Mouse (Mus musculus): ENCODE results near the gene Smo.
"Not testable (repeated sequence)": the region's sequence is repeated elsewhere in the genome, so short reads cannot be mapped to it uniquely, and the experiment has no call there.

Gene Smo

DNA sequence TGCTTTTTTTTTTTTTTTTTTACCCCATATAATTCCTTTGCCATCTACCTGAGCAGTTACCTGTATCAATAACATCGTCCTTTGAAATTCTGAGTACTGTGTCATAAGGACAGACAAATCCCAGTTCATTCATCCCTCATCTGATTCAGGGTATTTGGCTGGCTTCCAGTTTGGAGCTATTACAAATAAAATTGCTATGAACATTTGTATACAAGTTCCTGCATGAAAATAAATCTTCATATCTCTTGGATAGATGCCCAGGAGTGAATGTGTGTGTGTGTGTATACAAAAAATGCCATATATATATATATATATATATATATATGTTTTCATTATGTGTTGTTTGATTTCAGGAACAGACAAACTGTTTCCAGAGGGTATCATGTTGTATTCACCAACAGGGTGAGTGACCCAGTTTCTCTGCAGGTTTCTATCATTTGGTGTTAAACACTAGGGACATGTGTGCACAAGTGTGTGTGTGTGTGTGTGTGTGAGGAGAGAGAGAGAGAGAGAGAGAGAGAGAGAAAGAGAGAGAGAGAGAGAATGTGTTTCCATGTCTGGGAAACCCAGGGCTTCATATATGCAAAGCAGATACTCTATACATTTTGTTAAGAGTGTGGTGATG, 8.6 kb upstream of the Smo start:
- peak; percentile 22 for DNase-seq (ENCODE audit: low spot score)

DNA sequence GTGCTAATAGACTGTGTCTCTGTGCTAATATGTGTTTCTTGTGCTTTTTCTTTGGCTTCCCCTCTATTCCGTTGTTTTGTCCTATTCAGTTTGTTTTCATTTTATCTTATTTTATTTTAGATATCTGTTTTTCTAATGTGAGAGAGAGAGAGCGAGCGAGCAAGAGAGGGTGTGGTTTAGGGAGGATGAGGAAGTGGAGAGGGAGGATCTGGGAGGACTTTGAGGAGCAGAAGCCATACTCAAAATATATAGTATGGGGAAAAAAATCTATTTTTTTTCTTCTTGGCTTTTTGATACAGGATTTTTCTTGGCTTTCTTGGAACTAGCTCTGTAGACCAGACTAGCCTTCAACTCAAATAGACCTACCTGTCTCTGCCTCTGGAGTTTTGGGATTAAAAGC, 7.3 kb upstream of the Smo start:
- no peak for DNase-seq (ENCODE audit: low spot score)

DNA sequence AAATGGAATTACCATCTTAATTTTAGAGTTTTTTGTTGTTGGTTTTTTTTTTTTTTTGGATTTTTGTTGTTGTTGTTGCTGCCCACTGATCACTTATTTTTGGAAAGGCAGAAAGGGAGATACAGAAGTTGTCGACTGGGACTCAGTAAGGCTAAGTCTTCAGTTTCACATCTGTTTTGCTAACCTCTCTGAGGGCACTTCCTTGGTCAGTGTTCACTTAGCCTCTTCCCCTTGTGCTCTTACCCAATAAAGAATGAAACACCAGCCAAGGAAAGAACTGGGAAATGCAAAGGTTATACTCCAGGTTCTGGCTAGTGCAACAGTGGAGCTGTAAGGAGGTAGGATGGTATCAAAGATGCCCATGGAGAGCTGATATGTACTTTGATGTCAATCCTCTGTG, 5.8 kb upstream of the Smo start:
- DNase-seq (ENCODE audit: low spot score) = no peak

DNA sequence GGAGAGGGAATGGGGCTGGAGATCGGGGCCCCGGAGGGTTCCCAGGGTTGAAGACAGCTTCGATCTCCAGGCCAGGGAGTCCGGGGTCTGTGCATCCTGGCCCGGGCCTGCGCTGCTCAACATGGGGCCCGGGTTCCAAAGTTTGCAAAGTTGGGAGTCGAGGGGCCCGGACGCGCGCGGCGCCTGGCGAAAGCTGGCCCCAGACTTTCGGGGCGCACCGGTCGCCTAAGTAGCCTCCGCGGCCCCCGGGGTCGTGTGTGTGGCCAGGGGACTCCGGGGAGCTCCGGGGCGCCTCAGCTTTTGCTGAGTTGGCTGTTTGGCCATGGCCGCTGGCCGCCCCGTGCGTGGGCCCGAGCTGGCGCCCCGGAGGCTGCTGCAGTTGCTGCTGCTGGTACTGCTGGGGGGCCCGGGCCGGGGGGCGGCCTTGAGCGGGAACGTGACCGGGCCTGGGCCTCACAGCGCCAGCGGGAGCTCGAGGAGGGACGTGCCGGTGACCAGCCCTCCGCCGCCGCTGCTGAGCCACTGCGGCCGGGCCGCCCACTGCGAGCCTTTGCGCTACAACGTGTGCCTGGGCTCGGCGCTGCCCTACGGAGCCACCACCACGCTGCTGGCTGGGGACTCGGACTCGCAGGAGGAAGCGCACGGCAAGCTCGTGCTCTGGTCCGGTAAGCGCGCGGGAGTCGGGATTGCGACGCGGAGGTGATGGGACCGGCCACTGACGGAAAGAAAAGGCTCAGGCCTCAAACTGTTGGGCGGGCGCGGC, 567 bp downstream of the Smo start:
- peak; percentile 66 for DNase-seq (ENCODE audit: low spot score)

DNA sequence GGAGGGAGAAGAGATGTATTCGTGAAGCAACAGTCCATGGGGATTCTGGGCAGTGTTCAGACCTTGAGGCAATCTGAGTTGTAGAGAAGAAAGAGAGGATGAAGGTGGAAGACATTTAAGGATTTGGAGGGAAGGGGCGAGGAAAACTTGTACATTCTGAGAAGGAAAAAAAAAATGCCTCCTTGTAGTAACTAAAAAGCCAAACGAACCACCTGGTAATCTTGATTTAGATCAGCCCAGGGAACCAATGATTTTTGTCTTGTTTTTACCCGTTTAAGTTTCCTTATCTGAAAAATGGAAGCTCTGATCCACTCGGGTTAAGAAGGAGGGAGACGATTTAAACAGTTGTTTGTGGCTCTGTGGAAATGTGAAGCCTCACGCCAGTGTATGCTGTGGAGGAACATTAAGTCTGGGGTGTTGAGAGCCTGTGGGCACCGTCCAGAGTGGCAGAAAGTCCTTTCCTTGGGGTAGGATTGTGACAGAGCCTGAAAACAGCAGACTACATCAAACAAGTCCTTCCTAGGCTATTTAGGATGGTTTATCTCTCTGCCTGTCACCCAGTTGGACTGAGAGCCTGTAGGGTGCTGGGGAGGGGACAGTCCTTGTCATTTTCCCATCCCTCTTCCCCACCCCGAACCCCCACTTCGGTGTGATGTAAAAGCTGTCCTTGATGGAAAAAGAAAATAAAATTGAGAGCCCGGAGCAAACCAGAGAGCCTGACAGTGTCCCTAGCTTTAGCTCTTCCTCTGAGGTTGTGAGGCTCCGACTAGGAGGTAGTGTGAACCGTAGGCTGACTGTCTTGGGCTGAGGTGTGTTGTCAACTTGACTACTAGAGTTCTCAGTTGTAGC, 1.5 kb downstream of the Smo start:
- no peak for DNase-seq (ENCODE audit: low spot score)

DNA sequence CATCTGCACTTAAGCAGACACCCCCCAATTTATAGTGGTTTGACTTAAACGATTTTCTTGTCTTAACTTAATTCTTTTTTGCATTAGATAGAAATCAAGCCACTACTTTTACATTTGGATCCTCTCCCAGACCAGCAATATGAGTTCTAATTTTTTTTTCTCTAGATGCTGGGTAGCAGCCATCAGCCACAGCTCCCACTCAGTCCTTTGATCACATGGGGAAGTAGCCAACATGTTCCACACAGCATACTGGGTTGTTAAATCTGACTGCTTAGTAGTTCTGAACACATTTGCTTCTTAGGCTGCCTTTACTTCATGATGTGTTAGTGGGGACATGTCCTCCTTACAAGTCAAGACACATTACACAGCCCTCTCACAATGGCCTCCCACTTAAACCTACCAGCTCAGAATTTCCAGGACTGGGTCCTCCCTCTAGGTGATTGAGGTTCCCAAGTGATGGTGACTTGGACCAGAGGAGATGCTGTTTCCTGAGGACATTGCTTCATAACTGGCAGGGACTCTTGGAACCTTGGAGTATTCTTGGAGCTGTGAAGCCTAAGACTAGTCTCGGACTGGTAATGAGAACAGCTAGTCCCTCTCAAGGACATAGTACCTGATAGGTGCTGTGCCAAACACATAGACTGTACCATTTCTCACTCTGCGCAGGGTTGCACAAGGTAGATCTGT, 16.3 kb downstream of the Smo start:
- DNase-seq (ENCODE audit: low spot score) = no peak

DNA sequence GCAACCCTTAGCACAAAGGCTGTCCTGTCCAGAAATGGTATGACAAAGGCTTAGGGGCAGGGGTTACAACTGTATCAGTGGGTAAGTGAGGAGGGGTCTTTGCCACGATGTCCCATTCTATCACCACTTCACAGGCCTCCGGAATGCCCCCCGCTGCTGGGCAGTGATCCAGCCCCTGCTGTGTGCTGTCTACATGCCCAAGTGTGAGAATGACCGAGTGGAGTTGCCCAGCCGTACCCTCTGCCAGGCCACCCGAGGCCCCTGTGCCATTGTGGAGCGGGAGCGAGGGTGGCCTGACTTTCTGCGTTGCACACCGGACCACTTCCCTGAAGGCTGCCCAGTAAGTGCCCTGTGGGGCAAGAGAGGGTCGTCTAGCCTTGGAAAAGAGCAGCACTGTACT, 18.0 kb downstream of the Smo start:
- DNase-seq (ENCODE audit: low spot score) = no peak

DNA sequence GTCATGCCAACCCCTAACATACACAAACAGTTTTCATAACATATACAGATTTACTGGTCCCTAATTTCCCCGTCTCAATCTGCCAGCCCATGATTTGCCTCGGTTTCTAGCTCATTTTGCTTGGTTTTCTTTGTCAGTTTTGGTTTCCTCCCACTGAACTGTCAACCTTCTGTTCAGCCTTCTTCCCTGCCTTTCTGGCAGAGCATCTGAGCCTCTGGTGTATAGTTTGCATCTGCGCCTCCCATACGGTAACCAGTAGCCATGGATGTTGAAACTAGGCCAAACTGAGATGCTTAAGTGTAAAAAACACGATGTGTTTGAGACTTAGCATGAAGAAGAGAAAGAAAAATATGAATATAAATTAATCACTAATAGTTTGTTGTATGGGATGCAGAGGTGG, 20.7 kb downstream of the Smo start:
- DNase-seq (ENCODE audit: low spot score) = no peak

DNA sequence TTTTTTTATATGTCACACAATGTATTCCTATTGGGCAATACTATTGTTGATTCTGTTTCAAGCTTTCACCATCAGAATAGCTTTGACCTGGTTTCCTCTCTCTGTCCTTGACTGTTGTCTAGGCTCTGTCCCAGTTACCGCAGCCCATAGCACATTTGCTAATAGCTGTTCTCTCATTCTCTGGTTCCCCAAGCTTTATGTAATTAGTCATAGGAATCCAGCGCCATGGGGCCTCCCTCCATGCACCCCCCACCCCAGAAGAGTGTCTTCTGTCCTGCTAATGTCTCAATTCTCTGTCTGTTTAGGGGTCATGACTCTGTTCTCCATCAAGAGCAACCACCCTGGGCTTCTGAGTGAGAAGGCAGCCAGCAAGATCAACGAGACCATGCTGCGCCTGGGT, 21.2 kb downstream of the Smo start:
- no peak for DNase-seq (ENCODE audit: low spot score)

DNA sequence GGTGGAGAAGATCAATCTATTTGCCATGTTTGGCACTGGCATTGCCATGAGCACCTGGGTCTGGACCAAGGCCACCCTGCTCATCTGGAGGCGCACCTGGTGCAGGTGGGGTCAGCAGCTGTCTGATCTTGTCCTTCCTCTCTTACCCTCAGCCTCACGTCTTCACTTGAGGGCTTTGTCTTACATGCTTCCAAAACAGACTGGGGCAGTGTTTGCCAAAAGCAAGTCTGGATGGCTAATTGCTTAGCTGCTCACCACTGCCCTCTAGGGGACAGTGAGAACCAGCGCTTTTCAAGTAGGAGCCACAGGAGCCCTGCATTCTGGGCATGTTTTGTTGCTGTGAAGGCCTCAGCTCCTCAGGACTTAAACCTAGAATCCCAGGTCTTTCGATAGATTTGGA, 23.1 kb downstream of the Smo start:
- DNase-seq (ENCODE audit: low spot score) = peak; percentile 74

DNA sequence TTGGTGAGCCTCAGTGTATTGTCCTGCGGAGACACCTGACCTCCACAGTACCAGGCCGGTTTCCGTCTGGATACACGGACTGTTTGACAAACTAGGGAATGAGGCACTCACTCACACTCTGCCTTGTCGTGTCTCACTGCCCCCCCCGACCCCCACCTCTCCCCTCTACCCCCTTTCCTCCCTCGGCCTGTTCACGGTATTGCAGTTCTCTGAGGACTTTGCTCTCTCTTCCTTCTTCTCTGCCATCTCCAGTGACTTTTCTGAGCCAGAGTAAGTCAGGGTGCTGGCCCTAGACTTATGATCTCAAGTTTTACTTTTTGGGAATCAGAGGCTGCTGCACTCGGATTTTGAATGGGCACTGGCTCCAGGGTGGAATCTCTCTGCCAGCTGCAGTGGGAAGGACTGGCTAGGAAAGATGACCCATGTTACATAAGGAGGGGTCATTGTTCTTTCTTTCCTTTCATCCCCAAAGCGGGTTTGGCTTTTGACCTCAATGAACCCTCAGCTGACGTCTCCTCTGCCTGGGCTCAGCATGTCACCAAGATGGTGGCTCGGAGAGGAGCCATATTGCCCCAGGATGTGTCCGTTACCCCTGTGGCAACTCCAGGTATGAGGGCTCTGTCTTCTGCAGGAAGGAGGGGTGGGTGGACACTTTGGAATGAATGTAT, 23.8 kb downstream of the Smo start:
- DNase-seq (ENCODE audit: low spot score) = no peak

DNA sequence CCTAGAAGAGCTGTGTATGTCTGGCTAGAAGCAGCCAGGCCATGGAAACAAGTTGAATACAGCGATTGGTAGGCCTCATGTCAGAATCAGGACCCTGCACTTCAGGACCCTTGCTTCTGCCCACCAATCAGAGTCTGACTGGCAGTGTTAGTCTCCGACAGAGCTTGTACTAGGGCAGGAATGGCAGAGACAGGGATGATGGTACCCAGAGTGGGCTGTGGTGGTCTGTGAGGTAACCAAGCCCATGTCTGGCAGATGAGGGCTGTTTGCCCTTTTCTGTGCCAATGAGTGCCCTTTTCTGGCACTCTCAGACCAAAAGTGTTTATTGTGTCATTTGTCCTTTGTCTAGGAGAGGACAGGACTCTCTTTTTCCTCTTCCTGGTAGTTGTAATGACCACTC, 25.1 kb downstream of the Smo start:
- not testable (repeated sequence) for DNase-seq (ENCODE audit: low spot score)

DNA sequence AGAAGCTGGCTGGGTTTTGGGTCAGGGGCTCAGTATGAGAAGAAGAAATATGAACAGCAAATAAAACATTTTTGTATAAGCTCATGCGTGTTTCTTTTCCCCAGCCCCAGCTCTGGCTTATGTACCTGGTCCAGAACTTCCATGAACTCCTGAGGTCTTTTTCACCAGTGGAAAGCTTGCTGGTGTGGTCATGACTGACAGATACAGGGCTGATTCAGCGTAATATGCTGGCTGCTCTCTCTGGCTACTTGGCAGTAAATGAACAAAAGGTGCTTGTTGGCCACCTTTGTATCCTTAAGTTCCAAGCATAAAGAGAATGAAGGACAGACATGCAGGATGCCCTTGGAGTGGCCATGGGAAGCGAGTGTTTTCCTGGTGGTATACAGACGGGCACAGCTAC, 26.0 kb downstream of the Smo start:
- DNase-seq (ENCODE audit: low spot score) = no peak

DNA sequence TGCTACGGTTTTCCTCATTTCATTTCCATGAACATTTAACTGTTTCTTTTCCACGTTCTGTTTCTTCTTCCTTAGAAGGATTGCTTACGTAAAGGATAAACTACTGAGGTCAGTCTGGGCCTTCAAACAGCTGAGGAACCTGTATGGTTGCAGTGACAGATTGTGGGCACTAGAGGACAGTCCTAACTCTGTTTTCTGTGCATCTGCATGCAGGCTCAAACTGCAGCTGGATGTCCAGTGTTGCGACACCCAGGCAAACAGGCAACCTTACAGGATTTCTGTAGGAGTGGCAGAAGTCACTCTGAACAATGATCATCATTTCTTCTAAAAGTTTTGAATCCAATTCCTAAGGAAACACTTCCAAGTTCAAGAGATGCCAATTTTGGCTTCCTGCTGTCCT, 27.2 kb downstream of the Smo start:
- no peak for DNase-seq (ENCODE audit: low spot score)

DNA sequence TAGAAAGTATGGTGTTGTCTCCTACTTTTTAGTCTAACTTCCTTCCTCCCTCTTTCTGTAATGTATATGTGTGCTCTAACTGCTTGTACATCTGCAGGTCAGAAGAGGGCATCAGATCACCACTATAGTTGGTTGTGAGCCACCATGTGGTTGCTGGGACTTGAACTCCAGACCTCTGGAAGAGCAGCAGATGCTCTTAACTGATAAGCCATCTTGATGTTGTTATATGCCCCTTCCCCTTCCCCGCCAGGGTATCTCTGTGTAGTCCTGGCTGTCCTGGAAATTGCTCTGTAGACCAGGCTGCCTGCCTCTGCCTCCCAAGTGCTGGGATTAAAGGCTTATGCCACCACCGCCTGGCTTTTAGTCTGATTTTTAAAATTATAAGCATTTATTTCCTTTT, 31.6 kb downstream of the Smo start:
- DNase-seq (ENCODE audit: low spot score) = no peak

DNA sequence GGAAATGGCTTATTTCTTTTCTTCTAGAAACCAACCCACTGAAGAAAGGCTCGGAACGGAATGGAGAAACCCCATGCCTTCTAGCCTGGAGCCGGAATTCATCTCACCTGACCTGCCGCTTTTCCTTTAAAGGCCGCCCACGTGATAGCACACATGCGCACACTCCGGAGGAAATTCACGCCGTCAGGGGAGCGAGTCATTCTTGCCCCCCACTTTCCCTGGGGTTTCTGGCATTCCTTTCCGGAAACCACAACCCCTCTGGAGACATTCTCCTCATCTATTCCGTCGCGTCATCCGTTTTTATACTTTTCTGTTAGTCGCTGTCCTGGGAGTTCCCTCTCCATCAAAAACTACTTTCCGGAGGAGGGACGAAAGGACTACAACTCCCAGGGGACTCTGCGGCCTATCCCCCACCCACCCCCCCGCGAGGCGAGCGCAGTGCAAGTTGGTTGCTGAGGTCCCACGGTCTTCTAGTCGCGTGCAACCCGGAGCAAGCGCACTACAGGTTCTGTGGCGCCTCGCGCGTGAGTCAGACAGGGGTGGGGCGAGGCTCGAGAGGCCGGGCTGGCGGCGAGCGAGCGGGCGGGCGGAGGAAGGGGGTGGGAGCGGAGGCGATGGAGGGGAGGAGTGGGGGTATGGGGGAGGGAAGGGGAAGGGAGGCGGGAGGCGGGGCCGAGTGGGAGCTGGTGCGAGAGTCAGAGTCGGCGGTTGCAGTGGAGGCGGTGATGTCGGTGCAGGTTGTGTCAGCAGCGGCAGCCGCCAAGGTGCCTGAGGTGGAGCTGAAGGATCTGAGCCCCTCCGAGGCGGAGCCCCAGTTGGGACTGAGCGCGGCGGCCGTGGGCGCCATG, 32.7 kb downstream of the Smo start, which contains the start of gene Ahcyl2:
Gene Ahcyl2 (plus strand): TSS at position 199 of the 848 bp plus-strand sequence.
- peak; percentile 97 for DNase-seq (ENCODE audit: low spot score)

DNA sequence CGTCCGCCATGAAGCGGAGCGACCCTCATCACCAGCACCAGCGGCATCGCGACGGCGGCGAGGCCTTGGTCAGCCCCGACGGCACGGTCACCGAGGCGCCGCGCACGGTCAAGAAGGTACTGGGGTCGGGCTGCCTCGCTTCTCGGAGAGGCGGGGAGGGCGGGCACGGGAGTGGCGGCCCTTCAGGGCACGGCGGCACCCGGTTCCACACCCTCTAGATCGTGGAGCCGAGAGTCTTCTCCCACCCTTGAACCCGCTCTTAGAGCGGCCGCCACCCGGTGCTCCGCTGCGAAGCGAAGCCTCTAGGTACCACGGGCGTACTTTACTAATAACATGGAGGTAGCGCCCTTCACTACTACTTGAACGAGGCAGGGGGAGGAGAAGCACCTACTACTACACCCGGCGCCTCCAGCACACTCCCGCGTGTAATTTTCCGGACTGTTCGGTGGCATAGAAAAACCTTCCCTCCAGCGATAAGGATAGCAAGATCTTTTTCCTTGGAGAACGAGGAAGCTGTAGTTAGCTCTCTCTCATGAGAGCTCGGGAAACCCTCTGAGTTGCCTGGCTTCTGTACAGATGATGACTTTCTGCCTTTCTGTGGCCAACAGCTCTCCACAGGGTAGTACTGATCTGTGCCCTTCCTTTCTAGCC, 33.6 kb downstream of the Smo start:
- DNase-seq (ENCODE audit: low spot score) = peak; percentile 36

DNA sequence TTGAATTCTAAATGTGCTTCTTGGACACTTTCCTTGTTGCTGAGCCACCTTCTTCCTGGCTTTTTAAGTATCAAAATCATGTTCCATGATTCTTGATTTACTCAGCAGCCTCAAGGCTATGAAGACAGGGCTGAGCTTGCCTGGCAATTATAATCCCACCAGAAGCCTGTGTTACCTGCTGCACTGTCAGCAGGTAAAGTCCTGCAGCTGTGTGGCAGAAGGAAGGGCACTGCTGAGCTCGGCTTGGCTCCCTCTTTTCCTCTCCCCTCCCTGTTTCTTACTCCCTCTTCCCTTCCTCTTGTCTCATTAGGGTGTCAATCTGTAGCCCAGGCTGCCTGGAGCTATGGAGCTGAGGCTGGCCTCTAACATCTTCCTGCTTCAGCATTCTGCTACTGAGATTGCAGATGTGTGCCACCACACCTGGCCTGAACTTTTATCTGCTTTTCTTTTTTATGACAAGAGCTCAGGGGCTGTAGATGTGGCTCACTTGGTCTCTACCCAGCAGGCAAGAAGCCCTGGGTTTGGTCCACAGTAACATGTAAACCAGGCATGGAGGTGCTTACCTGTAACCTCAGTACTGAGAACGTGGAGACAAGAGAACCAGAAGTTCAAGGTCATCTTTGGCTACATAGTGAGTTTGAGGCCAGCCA, 35.5 kb downstream of the Smo start:
- no peak for DNase-seq (ENCODE audit: low spot score)

DNA sequence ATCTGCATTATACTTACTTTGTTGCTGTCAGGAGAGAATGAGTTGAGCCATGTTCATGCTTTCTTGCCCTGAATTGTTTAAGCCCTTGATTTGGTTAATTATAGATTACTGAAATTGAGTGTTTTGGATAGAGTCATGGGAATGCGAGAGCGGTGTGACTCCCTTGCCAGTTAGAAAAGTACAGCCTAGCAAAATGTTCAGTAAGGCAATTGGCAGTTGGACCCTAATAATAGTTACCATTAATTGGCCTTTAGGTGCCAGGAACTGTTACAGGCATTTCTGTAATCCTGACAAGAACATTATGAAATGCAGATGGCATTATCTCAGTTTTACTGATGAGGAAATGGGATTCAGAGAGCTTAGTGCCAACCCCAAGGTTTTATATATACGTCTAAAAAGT, 36.9 kb downstream of the Smo start:
- no peak for DNase-seq (ENCODE audit: low spot score)

DNA sequence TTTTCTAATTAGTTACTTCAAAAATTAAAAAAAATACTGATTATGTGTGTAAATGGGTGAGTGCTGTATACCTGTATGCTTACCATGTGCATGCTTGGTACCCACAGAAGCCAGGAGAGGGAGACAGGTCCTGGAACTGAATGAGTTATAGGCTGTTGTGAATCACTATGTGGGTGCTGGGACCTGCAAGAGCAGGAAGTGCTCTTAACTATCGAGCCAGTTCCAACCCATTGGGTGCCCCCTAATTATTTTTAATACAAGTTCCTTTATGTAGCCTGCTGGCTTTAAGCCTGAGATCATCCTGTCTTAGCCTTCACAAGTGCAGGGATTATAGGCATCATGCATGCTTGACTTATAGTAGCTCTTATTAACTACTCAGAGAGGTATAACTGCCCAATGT, 38.9 kb downstream of the Smo start:
- no peak for DNase-seq (ENCODE audit: low spot score)
